Mouse (Mus musculus) liver, embryonic 13.5 days (tissue): Measurements from ENCODE around the gene Omp. TPM values are rescaled to one million over a fixed set of nuclear protein-coding genes. Genes with fewer than 3 reads are reported as not detected.

ENCODE experiments used
- ATAC-seq: fragments of 200-750 bp; cut with Nextera tagmentation; 2 replicates; pipeline ENCODE4 v1.8.0; 2017; ENCODE audit warnings: low read depth, mild to moderate bottlenecking, moderate number of reproducible peaks, moderate library complexity
- DNase-seq: peaks from one replicate; pipeline ENCODE4 v3.0.0; 2022
- H3K27ac ChIP-seq: fragments of 300-500 bp; sonication (generic); 2 replicates; pipeline ENCODE4 v1.5.1; 2015; ENCODE audit warnings: moderate library complexity, mild to moderate bottlenecking, inconsistent platforms
- H3K27me3 ChIP-seq: fragments of 300-500 bp; sonication (generic); 2 replicates; pipeline ENCODE4 v1.6.1; 2015; ENCODE audit warnings: mild to moderate bottlenecking, inconsistent platforms
- H3K36me3 ChIP-seq: fragments of 300-500 bp; sonication (generic); 2 replicates; pipeline ENCODE4 v1.6.1; 2015; ENCODE audit warnings: mild to moderate bottlenecking, inconsistent platforms
- H3K4me1 ChIP-seq: fragments of 300-500 bp; sonication (generic); replicated peaks from 2 replicates; pipeline ENCODE4 v1.6.1; 2015; ENCODE audit warnings: inconsistent platforms
- H3K4me2 ChIP-seq: fragments of 300-500 bp; sonication (generic); 2 replicates; pipeline ENCODE4 v1.6.1; 2015; ENCODE audit warnings: inconsistent platforms, mild to moderate bottlenecking, moderate library complexity
- H3K4me3 ChIP-seq: fragments of 300-500 bp; sonication (generic); replicated peaks from 2 replicates; pipeline ENCODE4 v1.5.1; 2015; ENCODE audit warnings: mild to moderate bottlenecking, inconsistent platforms
- H3K9ac ChIP-seq: fragments of 300-500 bp; sonication (generic); 2 replicates; pipeline ENCODE4 v1.6.1; 2015; ENCODE audit warnings: mild to moderate bottlenecking, inconsistent platforms
- H3K9me3 ChIP-seq: fragments of 300-500 bp; sonication (generic); replicated peaks from 2 replicates; pipeline ENCODE4 v1.6.1; 2016; ENCODE audit warnings: inconsistent platforms
- WGBS: fragments of 180-500 bp; shearing (Covaris S2); methylation state at CpG from one replicate; pipeline ENCODE4 v1.1.7; 2015; ENCODE audit not compliant: insufficient replicate concordance; 5-methylcytosine and 5-hydroxymethylcytosine counted together
- polyA plus RNA-seq: library from polyadenylated mRNA; unstranded; fragments of >200 nt; fragmentation: Nextera tagmentation; extraction: Ambion mirVana; gene quantifications from 2 replicates; pipeline ENCODE4 v1.2.1, GENCODE M21; 2015

Gene Omp
- polyA plus RNA-seq, 1 experiment from 2014 or later: 0.76 TPM

- 21% methylated on average over 9 of the region's 9 CpGs for WGBS
- no peak overlapping the region for H3K27ac ChIP-seq
- H3K9ac ChIP-seq: no peak overlapping the region
- H3K9me3 ChIP-seq: no peaks in the 10 kb centered on the region
- DNase-seq (no peak), ATAC-seq (no peak)
- H3K27me3 ChIP-seq: no peaks in the 10 kb centered on the region
- peaks cover 48% of the 10 kb centered on the region for H3K4me1 ChIP-seq
- no peak overlapping the region for H3K4me3 ChIP-seq
- peaks cover 26% of the 10 kb centered on the region for H3K36me3 ChIP-seq
- no peak overlapping the region for H3K4me2 ChIP-seq
These were observed 6.1 kb downstream of the Omp start for GRCm38 (mm10) chr7:98139216-98139615.

GRCm38 (mm10) chr7:98137995-98138394, 7.3 kb downstream of the Omp start:
- 78% methylated on average over 2 of the region's 2 CpGs for WGBS
- H3K9ac ChIP-seq: no peak overlapping the region
- H3K36me3 ChIP-seq: peaks cover 25% of the 10 kb centered on the region
- H3K27me3 ChIP-seq: no peaks in the 10 kb centered on the region
- no peak overlapping the region for H3K4me3 ChIP-seq
- no peak overlapping the region for H3K4me2 ChIP-seq
- DNase-seq: no peak
- no peak for ATAC-seq
- H3K27ac ChIP-seq: no peak overlapping the region
- no peaks in the 10 kb centered on the region for H3K9me3 ChIP-seq
- H3K4me1 ChIP-seq: peaks cover 46% of the 10 kb centered on the region

DNA sequence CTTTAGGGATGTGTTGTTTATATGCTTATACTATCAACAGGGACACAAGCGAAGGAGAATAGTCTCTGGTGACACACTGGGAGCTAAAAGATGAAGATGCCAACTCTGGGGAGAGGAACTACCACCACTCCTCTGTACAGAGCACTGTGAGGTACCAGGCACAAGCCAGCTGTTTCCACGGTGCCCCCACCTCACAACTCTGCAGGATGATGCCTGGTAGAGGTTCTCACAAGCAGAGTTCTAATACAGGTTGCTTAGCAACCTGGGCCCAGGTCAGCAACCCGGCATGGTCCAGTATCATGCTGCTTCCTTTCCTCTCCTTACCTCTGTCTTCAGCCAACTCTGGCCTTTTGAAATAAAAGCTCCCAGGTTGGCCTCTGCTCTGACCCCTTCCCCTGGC, 7.7 kb downstream of the Omp start:
- no peak overlapping the region for H3K4me2 ChIP-seq
- H3K4me3 ChIP-seq: no peak overlapping the region
- peaks cover 42% of the 10 kb centered on the region for H3K4me1 ChIP-seq
- 64% methylated on average over 3 of the region's 3 CpGs for whole genome bisulfite sequencing
- H3K9ac ChIP-seq: no peak overlapping the region
- no peak for DNase-seq
- no peaks in the 10 kb centered on the region for H3K27me3 ChIP-seq
- ATAC-seq: no peak
- no peak overlapping the region for H3K27ac ChIP-seq
- H3K9me3 ChIP-seq: no peaks in the 10 kb centered on the region
- H3K36me3 ChIP-seq: peaks cover 29% of the 10 kb centered on the region

GRCm38 (mm10) chr7:98131751-98132150, 13.6 kb downstream of the Omp start:
- ATAC-seq (no peak), DNase-seq (no peak)
- 93% methylated on average over 8 of the region's 8 CpGs for WGBS
- Histone ChIP-seq H3K27me3 (no peaks in the 10 kb centered on the region), H3K36me3 (peaks cover 72% of the 10 kb centered on the region), H3K4me3 (no peak overlapping the region), H3K4me1 (no peaks in the 10 kb centered on the region), H3K9me3 (no peaks in the 10 kb centered on the region), H3K27ac (no peak overlapping the region), H3K9ac (no peak overlapping the region), H3K4me2 (no peak overlapping the region)

GRCm38 (mm10) chr7:98125473-98125872, 19.8 kb downstream of the Omp start:
- Histone ChIP-seq H3K4me1 (peaks cover 13% of the 10 kb centered on the region), H3K4me2 (no peak overlapping the region), H3K27ac (no peak overlapping the region), H3K9me3 (no peaks in the 10 kb centered on the region), H3K4me3 (no peak overlapping the region), H3K27me3 (no peaks in the 10 kb centered on the region), H3K9ac (no peak overlapping the region), H3K36me3 (peaks cover 69% of the 10 kb centered on the region)
- ATAC-seq: no peak
- 35% methylated on average over 5 of the region's 5 CpGs for WGBS
- DNase-seq: peak; percentile 31

GRCm38 (mm10) chr7:98124701-98125100, 20.6 kb downstream of the Omp start:
- H3K9ac ChIP-seq: no peak overlapping the region
- H3K27ac ChIP-seq: no peak overlapping the region
- peaks cover 61% of the 10 kb centered on the region for H3K36me3 ChIP-seq
- H3K4me3 ChIP-seq: no peak overlapping the region
- H3K4me1 ChIP-seq: peaks cover 17% of the 10 kb centered on the region
- no peak for ATAC-seq
- no peaks in the 10 kb centered on the region for H3K27me3 ChIP-seq
- DNase-seq: no peak
- 63% methylated on average over 5 of the region's 5 CpGs for WGBS
- H3K4me2 ChIP-seq: no peak overlapping the region
- no peaks in the 10 kb centered on the region for H3K9me3 ChIP-seq

DNA sequence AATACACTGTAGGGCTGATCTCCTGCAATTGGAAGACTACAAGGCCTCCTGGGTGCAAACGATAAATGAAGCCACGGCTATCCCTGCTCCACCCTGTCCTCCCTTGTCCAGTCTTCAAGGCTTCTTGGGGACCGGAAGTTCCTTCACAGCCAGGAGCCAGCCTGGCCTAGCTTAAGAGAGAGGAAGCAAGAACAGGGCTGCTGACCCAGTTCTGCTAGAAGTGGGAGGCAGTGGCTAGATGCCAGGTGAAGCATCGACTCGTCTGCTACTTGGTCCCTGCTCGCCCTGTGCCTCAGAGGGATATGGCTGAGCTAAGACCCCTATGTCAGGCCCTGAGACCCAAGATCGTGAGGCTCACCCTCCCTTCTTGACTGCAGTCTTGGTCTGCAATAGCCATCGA, 23.6 kb downstream of the Omp start:
- Histone ChIP-seq H3K36me3 (peaks cover 35% of the 10 kb centered on the region), H3K27me3 (no peaks in the 10 kb centered on the region), H3K4me1 (peaks cover 31% of the 10 kb centered on the region), H3K4me2 (no peak overlapping the region), H3K9ac (no peak overlapping the region), H3K27ac (no peak overlapping the region), H3K9me3 (no peaks in the 10 kb centered on the region), H3K4me3 (no peak overlapping the region)
- ATAC-seq (no peak), DNase-seq (no peak)
- WGBS: 64% methylated on average over 8 of the region's 8 CpGs

DNA sequence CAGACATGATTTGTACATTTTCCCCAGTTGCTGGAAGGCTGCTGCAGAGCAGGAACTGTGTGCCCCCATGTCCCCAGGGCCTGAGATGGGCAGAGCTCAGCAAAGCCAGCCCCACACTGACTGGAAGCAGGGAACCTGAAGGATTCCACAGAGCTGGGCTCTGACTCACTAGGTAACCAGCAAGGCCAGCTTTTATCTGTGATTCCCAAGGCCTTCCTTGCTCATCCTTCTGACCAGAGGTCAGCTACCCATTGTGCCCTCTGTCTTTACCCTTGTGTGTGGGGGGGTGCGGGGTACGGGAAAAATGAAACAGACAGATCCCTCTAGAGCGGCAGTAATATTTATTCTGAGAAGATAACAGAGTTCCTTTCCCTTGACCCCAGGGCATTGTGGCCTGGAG, 24.1 kb downstream of the Omp start:
- Histone ChIP-seq H3K9ac (no peak overlapping the region), H3K4me1 (peaks cover 35% of the 10 kb centered on the region)
- 60% methylated on average over 3 of the region's 3 CpGs for WGBS

GRCm38 (mm10) chr7:98120325-98120724, 25.0 kb downstream of the Omp start:
- Histone ChIP-seq H3K4me3 (no peak overlapping the region), H3K9me3 (no peaks in the 10 kb centered on the region), H3K36me3 (peaks cover 22% of the 10 kb centered on the region), H3K27ac (no peak overlapping the region), H3K27me3 (no peaks in the 10 kb centered on the region), H3K9ac (0 out of 2 replicates have a peak overlapping the region, but pooled peaks have one; percentile 8), H3K4me2 (peak overlapping the region; percentile 49), H3K4me1 (peaks cover 38% of the 10 kb centered on the region)
- DNase-seq: peak; percentile 41
- 9% methylated on average over 7 of the region's 7 CpGs for WGBS
- peak; percentile 47 for ATAC-seq

More for the DNA sequence above, 24.1 kb downstream of the Omp start:
- DNase-seq: no peak
- no peak overlapping the region for H3K27ac ChIP-seq
- H3K36me3 ChIP-seq: peaks cover 31% of the 10 kb centered on the region
- H3K27me3 ChIP-seq: no peaks in the 10 kb centered on the region
- ATAC-seq: no peak
- no peaks in the 10 kb centered on the region for H3K9me3 ChIP-seq
- H3K4me2 ChIP-seq: no peak overlapping the region
- no peak overlapping the region for H3K4me3 ChIP-seq

DNA sequence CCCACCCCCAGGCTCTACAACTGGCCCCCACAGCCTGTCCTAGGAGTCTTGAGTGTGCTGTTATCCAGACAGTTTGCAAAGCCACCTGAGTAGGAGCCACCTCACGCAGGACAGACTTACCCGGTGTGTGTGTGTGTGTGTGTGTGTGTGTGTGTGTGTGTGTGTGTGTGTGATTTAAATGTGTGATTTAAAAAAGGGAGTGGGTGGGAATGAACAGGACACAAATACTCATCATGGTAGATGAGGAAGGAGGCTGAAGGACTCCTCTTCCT, 25.4 kb downstream of the Omp start:
- DNase-seq (no peak), ATAC-seq (0 out of 2 replicates have a peak, but pooled peaks have one; percentile 3)
- Histone ChIP-seq H3K27ac (peak overlapping the region; percentile 64), H3K4me1 (peaks cover 38% of the 10 kb centered on the region), H3K27me3 (no peaks in the 10 kb centered on the region), H3K9ac (no peak overlapping the region), H3K4me3 (no peak overlapping the region), H3K36me3 (peaks cover 18% of the 10 kb centered on the region), H3K4me2 (no peak overlapping the region), H3K9me3 (no peaks in the 10 kb centered on the region)
- WGBS: 75% methylated on average over 2 of the region's 2 CpGs

GRCm38 (mm10) chr7:98119179-98119960, 25.9 kb downstream of the Omp start, which contains the start of gene Myo7a:
Myo7a (minus strand) TSS chr7:98119524.
- Histone ChIP-seq H3K9ac (peak within 1 kb of the TSS; percentile 8; the same call in 1 of the 2 replicates), H3K27me3 (no peaks in the 10 kb centered on the region), H3K4me1 (peaks cover 39% of the 10 kb centered on the region), H3K27ac (peak within 1 kb of the TSS; percentile 64), H3K9me3 (no peaks in the 10 kb centered on the region), H3K4me3 (peak within 1 kb of the TSS; percentile 22; the same call in 1 of the 2 replicates), H3K36me3 (peaks cover 13% of the 10 kb centered on the region), H3K4me2 (peak within 1 kb of the TSS; percentile 49)
- ATAC-seq: peak; percentile 62
- 31% methylated on average over 9 of the region's 9 CpGs for WGBS
- no peak for DNase-seq
